Mouse (Mus musculus): ENCODE measurements around the gene Kmt5a. TPM values are rescaled to one million over a fixed set of nuclear protein-coding genes. Genes with fewer than 3 reads are reported as not detected.

Gene Kmt5a
- total and polyA plus RNA-seq, 2 experiments from 2014 or later, result 27.7 to 82.9 TPM

GRCm38 (mm10) chr5:124500573-124500972 lies 60.8 kb downstream of the Kmt5a start:
- Histone ChIP-seq H3K27me3 (ENCODE audit: control insufficient read depth, insufficient read depth, low read length) (no peaks in the 10 kb centered on the region), H3K9ac (replicated peaks; ENCODE audit: low read depth, low read length) (no peak overlapping the region), H3K4me3 (ENCODE audit: low read depth, low read length) (no peak overlapping the region), H3K36me3 (replicated peaks; ENCODE audit: control insufficient read depth, insufficient read depth, low read length) (peaks cover 47% of the 10 kb centered on the region), H3K27ac (ENCODE audit: low read depth) (peak overlapping the region; percentile 27; the same call in 1 of the 2 replicates), H3K4me1 (ENCODE audit: control insufficient read depth, insufficient read depth) (peaks cover 9% of the 10 kb centered on the region), H3K9me3 (replicated peaks; ENCODE audit: control insufficient read depth, low read length) (no peaks in the 10 kb centered on the region), H3K4me2 (ENCODE audit: low read depth, low read length) (no peak overlapping the region)
- WGBS, result 75% methylated on average over 3 of the region's 3 CpGs
- peak; percentile 31; the same call in 1 of the 2 replicates for ATAC-seq (ENCODE audit: insufficient read depth, low read depth)
- DNase-seq (ENCODE audit: low spot score), result no peak
- TF ChIP-seq CTCF (IDR thresholded peaks at IDR 0.05; ENCODE audit: low read depth) (no peak), EP300 (IDR thresholded peaks at IDR 0.05; ENCODE audit: low read depth) (no peak)

GRCm38 (mm10) chr5:124501541-124501940 lies 61.8 kb downstream of the Kmt5a start:
- no peaks in the 10 kb centered on the region for H3K27me3 ChIP-seq (ENCODE audit: control insufficient read depth, insufficient read depth, low read length)
- no peak overlapping the region for H3K9ac ChIP-seq (replicated peaks; ENCODE audit: low read depth, low read length)
- H3K4me3 ChIP-seq (ENCODE audit: low read depth, low read length), result no peak overlapping the region
- ATAC-seq (ENCODE audit: insufficient read depth, low read depth), result no peak
- no peak overlapping the region for H3K4me2 ChIP-seq (ENCODE audit: low read depth, low read length)
- WGBS, result 85% methylated on average over 10 of the region's 10 CpGs
- no peak overlapping the region for H3K27ac ChIP-seq (ENCODE audit: low read depth)
- H3K9me3 ChIP-seq (replicated peaks; ENCODE audit: control insufficient read depth, low read length), result no peaks in the 10 kb centered on the region
- H3K4me1 ChIP-seq (ENCODE audit: control insufficient read depth, insufficient read depth), result peaks cover 9% of the 10 kb centered on the region
- DNase-seq (ENCODE audit: low spot score), result no peak
- no peak for TF ChIP-seq EP300 (IDR thresholded peaks at IDR 0.05; ENCODE audit: low read depth)
- TF ChIP-seq CTCF (IDR thresholded peaks at IDR 0.05; ENCODE audit: low read depth), result no peak
- peaks cover 45% of the 10 kb centered on the region for H3K36me3 ChIP-seq (replicated peaks; ENCODE audit: control insufficient read depth, insufficient read depth, low read length)

GRCm38 (mm10) chr5:124503742-124504141 lies 64.0 kb downstream of the Kmt5a start:
- 61% methylated on average over 14 of the region's 14 CpGs for WGBS
- TF ChIP-seq EP300 (IDR thresholded peaks at IDR 0.05; ENCODE audit: low read depth) (no peak), CTCF (IDR thresholded peaks at IDR 0.05; ENCODE audit: low read depth) (no peak)
- H3K36me3 ChIP-seq (replicated peaks; ENCODE audit: control insufficient read depth, insufficient read depth, low read length), result peaks cover 50% of the 10 kb centered on the region

GRCm38 (mm10) chr5:124505235-124505634 lies 65.5 kb downstream of the Kmt5a start:
- H3K4me3 ChIP-seq (ENCODE audit: low read depth, low read length), result no peak overlapping the region
- H3K27ac ChIP-seq (ENCODE audit: low read depth), result no peak overlapping the region
- H3K4me2 ChIP-seq (ENCODE audit: low read depth, low read length), result no peak overlapping the region
- H3K9ac ChIP-seq (replicated peaks; ENCODE audit: low read depth, low read length), result no peak overlapping the region
- H3K4me1 ChIP-seq (ENCODE audit: control insufficient read depth, insufficient read depth), result peaks cover 7% of the 10 kb centered on the region; the same call in 1 of the 2 replicates
- no peaks in the 10 kb centered on the region for H3K27me3 ChIP-seq (ENCODE audit: control insufficient read depth, insufficient read depth, low read length)
- TF ChIP-seq EP300 (IDR thresholded peaks at IDR 0.05; ENCODE audit: low read depth) (no peak), CTCF (IDR thresholded peaks at IDR 0.05; ENCODE audit: low read depth) (no peak)
- 85% methylated on average over 4 of the region's 4 CpGs for WGBS
- H3K9me3 ChIP-seq (replicated peaks; ENCODE audit: control insufficient read depth, low read length), result no peaks in the 10 kb centered on the region
- peaks cover 50% of the 10 kb centered on the region for H3K36me3 ChIP-seq (replicated peaks; ENCODE audit: control insufficient read depth, insufficient read depth, low read length)
- ATAC-seq (ENCODE audit: insufficient read depth, low read depth), result no peak
- no peak for DNase-seq (ENCODE audit: low spot score)

More at GRCm38 (mm10) chr5:124503742-124504141, 64.0 kb downstream of the Kmt5a start:
- Histone ChIP-seq H3K9me3 (replicated peaks; ENCODE audit: control insufficient read depth, low read length) (no peaks in the 10 kb centered on the region), H3K4me1 (ENCODE audit: control insufficient read depth, insufficient read depth) (peaks cover 5% of the 10 kb centered on the region), H3K27me3 (ENCODE audit: control insufficient read depth, insufficient read depth, low read length) (no peaks in the 10 kb centered on the region), H3K4me2 (ENCODE audit: low read depth, low read length) (no peak overlapping the region), H3K27ac (ENCODE audit: low read depth) (no peak overlapping the region), H3K4me3 (ENCODE audit: low read depth, low read length) (no peak overlapping the region), H3K9ac (replicated peaks; ENCODE audit: low read depth, low read length) (no peak overlapping the region)
- DNase-seq (ENCODE audit: low spot score) (no peak), ATAC-seq (ENCODE audit: insufficient read depth, low read depth) (no peak)

- Histone ChIP-seq H3K27ac (ENCODE audit: low read depth) (peak overlapping the region; percentile 60), H3K36me3 (replicated peaks; ENCODE audit: control insufficient read depth, insufficient read depth, low read length) (peaks cover 40% of the 10 kb centered on the region), H3K9ac (replicated peaks; ENCODE audit: low read depth, low read length) (0 out of 2 replicates have a peak overlapping the region, but pooled peaks have one; percentile 6), H3K4me2 (ENCODE audit: low read depth, low read length) (no peak overlapping the region), H3K4me3 (ENCODE audit: low read depth, low read length) (no peak overlapping the region), H3K27me3 (ENCODE audit: control insufficient read depth, insufficient read depth, low read length) (no peaks in the 10 kb centered on the region), H3K4me1 (ENCODE audit: control insufficient read depth, insufficient read depth) (peaks cover 7% of the 10 kb centered on the region; the same call in 1 of the 2 replicates), H3K9me3 (replicated peaks; ENCODE audit: control insufficient read depth, low read length) (no peaks in the 10 kb centered on the region)
- TF ChIP-seq EP300 (IDR thresholded peaks at IDR 0.05; ENCODE audit: low read depth) (no peak), CTCF (IDR thresholded peaks at IDR 0.05; ENCODE audit: low read depth) (no peak)
- 49% methylated on average over 10 of the region's 10 CpGs for WGBS
- ATAC-seq (ENCODE audit: insufficient read depth, low read depth), result no peak
- DNase-seq (ENCODE audit: low spot score), result no peak
Measured at GRCm38 (mm10) chr5:124506731-124507359, 67.1 kb downstream of the Kmt5a start.
